Mouse (Mus musculus) skeletal muscle tissue, adult 2 months (tissue): Measurements from ENCODE around the gene Rbfox2.

Source experiments
- DNase-seq: peaks from one replicate; pipeline ENCODE4 v3.0.0-alpha.2; 2012; ENCODE audit warnings: low read depth, low spot score

The Rbfox2 gene

GRCm38 (mm10) chr15:77235551-77235950 lies 71.3 kb downstream of the Rbfox2 start:
- no peak for DNase-seq

- no peak for DNase-seq
Observed at GRCm38 (mm10) chr15:77234296-77234695, 72.5 kb downstream of the Rbfox2 start.

GRCm38 (mm10) chr15:77230144-77230543 lies 76.7 kb downstream of the Rbfox2 start:
- DNase-seq: no peak

GRCm38 (mm10) chr15:77226831-77227354 lies 79.9 kb downstream of the Rbfox2 start:
- DNase-seq: peak; percentile 73

DNA sequence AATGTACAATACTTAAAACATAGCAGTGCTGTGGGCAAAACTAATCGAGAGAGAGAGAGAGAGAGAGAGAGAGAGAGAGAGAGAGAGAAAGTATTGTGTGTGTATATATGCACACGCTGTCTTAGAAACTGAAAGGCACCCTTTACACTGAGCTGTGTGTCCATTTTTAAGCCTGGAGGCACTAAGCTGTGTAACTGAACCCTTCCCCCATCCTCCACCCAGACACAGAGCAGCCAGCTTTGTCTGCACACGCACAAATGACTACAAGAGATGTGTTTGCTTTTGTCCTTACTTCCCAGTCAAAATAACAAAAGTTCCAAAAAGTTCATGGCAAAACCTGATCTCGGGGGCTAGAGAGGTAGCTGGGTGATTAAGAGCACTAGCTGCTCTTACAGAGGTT lies 80.9 kb downstream of the Rbfox2 start:
- no peak for DNase-seq

- DNase-seq: no peak
Observed at GRCm38 (mm10) chr15:77225274-77225673, 81.5 kb downstream of the Rbfox2 start.

DNA sequence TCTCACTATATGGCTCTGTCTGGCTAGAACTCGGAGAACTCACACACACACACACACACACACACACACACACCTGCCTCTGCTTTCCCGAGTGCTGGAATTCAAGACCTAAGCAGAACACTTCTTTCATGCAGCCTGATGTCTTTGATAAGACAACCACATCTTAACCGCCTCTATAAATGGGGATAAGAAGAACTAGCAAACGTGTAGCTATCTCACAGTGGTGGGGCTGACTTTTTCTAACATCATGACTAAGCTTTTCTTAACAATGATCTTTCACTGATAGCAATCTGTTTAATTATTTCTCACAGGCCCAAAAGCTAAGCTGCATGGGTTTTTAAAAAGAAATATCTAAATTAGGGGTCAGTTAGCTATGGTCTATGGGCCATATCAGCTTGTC lies 86.0 kb downstream of the Rbfox2 start:
- no peak for DNase-seq

DNA sequence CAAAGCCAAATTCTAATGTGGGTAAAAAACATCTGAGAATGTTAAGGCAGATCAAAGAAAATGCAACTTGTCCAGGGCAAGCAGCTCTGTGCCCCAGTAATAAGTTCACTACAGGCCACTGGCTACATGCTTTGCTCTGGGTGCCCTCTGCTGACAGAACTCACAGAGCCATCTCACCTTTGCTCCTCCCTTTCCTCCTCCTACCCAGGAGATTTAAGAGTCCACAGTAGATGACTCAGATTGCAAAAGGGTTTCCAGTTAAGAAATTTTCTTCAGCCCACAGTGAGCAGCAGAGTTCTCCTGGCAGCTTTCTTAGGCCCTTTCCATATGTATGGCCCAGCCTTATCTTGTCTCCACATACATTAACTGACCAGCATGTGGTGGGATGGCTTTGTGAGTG lies 86.7 kb downstream of the Rbfox2 start:
- peak; percentile 73 for DNase-seq

DNA sequence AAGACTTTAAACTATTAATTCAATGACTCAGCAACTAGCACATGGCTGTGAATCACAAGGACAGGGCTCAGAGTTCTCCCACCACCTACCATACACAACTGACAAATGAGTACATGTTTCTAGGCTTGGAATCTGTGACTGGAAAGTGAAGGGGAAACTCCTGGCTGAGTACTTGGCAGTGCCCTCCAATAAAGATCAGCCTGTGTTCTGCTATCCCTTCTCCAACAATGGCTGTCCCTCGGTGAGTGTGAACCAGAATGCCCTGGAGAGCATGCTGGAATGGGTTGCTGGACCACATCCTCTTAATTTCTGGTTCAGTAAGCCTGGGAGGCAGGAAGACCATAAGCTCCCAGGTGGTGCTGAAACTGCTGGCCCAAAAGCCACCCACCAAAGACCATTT lies 87.2 kb downstream of the Rbfox2 start:
- DNase-seq: no peak

DNA sequence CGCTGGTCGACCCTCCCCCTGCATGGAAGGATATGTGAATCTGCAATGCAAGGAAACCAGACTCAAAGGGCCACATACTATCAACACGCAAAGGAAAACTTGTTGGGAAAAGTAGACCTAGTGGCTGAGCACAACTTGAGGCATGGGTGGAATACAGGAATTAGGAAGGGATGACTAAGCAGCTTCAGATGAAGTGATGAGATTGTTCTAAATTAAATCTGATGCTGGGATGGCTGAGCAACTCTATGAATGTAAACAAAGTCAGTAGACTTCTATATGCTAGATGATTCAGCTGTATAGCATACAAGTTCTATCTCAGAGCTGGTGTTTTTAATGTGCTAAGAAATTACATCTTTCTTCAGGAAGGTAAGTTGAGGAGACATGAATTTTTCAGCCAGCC lies 88.8 kb downstream of the Rbfox2 start:
- no peak for DNase-seq

DNA sequence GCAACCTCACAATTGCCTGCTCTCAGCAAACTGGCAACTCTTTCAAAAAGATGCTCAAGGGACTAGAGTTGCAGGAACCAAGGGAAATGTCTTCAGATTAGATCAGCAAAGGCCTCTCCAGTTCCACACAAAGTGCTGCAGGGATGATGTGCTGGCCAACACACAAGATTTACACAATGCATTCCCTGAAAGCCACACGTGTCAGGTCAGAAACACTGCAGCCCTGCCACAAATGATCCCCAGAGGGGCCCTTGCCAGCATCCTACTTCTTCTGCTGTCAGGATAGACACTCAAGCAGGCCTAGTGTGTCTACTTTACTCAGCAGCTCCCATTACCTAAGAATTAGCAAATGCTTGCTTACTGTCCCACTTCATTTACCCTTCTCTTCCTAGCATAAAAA lies 89.3 kb downstream of the Rbfox2 start:
- no peak for DNase-seq

- DNase-seq: no peak
Observed at GRCm38 (mm10) chr15:77216704-77217103, 90.1 kb downstream of the Rbfox2 start.

DNA sequence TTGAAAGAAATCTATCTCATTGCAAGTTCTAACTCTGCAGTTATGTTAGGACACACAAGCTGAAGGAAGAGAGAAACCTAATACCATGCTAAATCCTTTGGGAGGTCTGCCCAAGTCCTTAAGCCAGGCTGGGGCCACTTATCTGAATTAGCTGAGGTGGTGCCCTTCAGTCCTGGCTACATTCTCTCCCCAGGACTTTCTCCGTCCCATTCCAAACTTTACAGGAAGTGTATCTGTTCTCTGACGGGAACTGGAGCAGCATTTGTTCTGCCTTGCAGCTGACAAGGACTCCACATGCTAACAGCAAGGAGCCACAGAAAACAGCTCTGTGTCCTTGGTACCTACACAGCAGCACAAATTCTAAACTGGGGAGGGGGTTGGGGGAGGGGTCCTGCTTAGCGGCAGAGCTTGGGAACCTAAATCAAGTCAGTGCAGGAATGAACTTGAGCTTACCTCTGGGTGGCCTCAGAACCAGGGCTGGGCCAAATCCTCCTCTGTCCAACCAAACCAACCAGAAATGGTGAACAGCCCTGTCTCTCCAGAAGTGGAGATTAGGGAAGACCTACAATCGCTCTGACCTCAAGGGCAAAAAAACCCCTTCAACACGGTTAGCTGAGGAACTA lies 91.5 kb downstream of the Rbfox2 start:
- DNase-seq: peak; percentile 71

DNA sequence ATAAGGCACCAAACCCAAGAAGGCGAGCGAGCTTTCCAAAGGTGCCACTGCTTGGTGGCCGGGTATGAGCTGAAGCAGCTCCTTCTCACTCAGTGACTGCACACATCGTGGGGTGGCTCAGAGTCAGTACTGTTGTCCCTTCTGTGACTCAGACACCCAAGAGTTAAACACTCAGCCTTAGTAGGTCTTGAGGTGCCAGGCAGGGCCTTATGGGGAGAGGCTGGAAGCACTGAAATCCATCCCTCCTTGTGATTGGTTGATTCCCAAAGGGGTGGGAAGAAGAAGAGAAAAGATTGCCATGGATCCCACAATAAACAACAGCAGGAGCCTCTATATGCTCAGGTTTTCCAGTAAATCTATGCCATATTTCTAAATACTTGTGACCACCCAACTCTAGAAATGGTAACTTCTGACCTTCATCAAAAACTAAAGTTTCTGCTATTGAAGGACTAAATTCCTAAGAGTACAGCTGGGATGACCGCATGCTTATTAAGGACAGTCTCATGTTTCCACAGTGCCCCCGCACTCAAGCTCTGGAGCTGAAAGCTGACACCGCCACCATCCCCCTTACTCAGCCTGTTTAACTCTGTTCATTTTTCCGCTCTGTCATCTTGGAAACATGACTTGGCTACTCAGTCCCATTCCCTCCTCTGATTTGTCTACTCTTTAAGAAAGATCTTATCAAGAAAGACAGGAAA lies 92.2 kb downstream of the Rbfox2 start:
- peak; percentile 86 for DNase-seq

DNA sequence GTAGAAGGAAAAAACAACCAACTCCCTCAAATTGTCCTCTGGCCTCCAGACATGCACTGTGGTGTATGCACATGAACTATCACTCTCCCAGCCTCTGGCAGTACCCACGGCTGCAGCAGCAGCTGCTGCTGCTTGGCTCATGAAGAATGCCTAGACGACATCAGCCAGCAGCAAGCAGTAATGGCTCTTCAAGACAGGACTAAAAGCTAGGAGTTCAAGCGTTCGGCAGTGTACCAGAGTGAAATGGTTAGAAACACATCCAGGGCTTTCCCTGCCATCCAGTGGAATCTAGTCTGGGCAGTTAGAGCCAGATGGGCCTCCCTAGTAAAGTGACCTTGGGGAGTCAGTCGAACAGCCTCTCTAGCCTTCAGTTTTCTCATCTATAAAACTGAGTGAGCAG lies 93.0 kb downstream of the Rbfox2 start:
- DNase-seq: peak; percentile 64

DNA sequence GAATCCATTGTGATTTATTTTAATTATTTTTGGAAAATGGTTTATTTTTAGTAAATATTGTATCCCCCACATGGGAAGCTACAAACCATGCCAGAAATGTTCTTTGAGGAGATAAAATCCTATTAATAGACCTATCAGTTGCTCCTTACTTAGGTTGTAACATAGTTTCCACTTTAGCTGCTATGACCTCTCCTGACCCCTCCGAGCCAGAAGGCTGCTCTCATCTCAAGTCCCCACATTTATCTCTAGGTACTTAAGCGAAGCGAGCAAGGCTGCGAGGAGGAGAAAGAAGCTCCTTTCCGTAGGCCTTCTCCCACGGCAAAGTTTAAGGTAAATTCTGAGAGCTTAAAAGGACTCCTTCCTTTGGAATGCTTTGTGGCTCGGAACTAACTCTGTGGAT lies 94.0 kb downstream of the Rbfox2 start:
- DNase-seq: peak; percentile 83

GRCm38 (mm10) chr15:77212217-77212757 lies 94.5 kb downstream of the Rbfox2 start:
- DNase-seq: no peak

DNA sequence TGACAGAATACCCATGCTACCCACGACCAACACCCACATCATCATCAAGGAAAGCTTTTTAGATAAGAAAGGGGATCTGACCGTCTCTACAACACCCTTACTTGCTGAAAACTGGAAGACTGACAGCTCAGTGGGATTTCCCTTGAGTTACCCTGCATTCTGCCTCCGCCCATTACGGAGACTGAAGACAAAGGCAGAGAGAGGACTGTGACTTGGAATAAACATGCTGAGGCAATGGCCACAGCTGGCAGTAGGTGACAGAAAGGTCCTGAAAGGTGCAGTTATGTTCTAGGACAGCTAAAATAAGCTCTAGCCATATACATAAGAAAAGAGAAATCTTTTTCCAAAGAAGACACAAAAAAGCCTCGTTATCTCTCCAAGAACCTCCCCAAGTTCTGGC lies 99.8 kb downstream of the Rbfox2 start:
- DNase-seq: no peak

- no peak for DNase-seq
Observed at GRCm38 (mm10) chr15:77204951-77205350, 101.9 kb downstream of the Rbfox2 start.

GRCm38 (mm10) chr15:77203255-77203981 lies 103.4 kb downstream of the Rbfox2 start:
- DNase-seq: peak; percentile 37

DNA sequence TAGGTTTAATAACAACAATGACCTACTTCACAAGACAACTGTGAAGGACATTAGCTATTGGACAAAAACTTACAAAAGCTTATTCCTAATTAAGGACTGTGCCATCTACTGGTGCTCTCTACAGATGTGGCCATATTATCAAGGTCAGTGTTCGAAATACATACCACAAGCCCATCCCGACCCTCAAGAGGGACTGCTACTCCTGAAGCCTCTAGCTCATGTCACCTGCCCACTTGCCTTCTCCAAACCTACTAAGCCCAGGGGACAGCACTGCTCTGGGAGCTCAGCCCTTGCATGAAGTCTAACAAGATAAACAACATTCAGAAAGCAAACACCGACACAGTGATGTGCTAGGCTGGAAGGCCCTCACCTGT lies 103.9 kb downstream of the Rbfox2 start:
- DNase-seq: no peak

DNA sequence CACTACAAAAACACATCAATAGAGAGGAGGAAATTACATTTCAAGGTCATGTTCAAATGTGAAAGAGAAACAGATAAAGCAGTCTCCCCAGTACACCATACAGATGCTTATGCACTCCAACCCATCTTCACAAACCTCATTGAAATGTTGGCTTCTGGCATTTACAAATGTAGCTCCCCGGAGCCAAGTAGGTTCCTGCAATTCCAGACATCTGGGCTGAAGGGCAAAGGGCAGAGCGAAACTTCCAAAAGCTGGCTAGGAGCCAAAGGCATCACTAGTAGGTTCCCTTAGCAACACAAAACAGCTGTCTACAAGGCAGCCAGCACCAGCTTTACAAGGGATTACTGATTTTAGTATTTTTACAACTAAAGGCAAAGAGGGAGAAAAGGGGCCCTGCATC lies 104.6 kb downstream of the Rbfox2 start:
- peak; percentile 77 for DNase-seq
